Mouse (Mus musculus) embryonic facial prominence, embryonic 12.5 days (tissue): ENCODE measurements around the gene Axin1. TPM values are rescaled to one million over a fixed set of nuclear protein-coding genes. Genes with fewer than 3 reads are reported as not detected.
A peak's percentile ranks its signal among the peaks of the same experiment; 100 is the strongest.

Source experiments
- ATAC-seq: fragments of 200-750 bp; cut with Nextera tagmentation; 2 replicates; pipeline ENCODE4 v1.8.0; 2017; ENCODE audit not compliant: insufficient number of reproducible peaks, insufficient read depth, low FRiP score, low TSS enrichment
- H3K27ac ChIP-seq: fragments of 300-500 bp; sonication (generic); 2 replicates; pipeline ENCODE4 v1.5.1; 2016; ENCODE audit warnings: mild to moderate bottlenecking
- H3K27me3 ChIP-seq: fragments of 300-500 bp; sonication (generic); 2 replicates; pipeline ENCODE4 v1.6.1; 2016; ENCODE audit warnings: mild to moderate bottlenecking, moderate library complexity
- H3K36me3 ChIP-seq: fragments of 300-500 bp; sonication (generic); 2 replicates; pipeline ENCODE4 v1.6.1; 2016; ENCODE audit warnings: mild to moderate bottlenecking
- H3K4me1 ChIP-seq: fragments of 300-500 bp; sonication (generic); 2 replicates; pipeline ENCODE4 v1.6.1; 2016
- H3K4me2 ChIP-seq: fragments of 300-500 bp; sonication (generic); replicated peaks from 2 replicates; pipeline ENCODE4 v1.6.1; 2016; ENCODE audit warnings: mild to moderate bottlenecking, moderate library complexity
- H3K4me3 ChIP-seq: fragments of 300-500 bp; sonication (generic); 2 replicates; pipeline ENCODE4 v1.5.1; 2016; ENCODE audit warnings: mild to moderate bottlenecking
- H3K9ac ChIP-seq: fragments of 300-500 bp; sonication (generic); 2 replicates; pipeline ENCODE4 v1.6.1; 2016; ENCODE audit warnings: mild to moderate bottlenecking, moderate library complexity
- H3K9me3 ChIP-seq: fragments of 300-500 bp; sonication (generic); 2 replicates; pipeline ENCODE4 v1.6.1; 2016; ENCODE audit warnings: mild to moderate bottlenecking, moderate library complexity
- WGBS: fragments of 180-500 bp; shearing (Covaris S2); methylation state at CpG from one replicate; pipeline ENCODE4 v1.1.7; 2016; 5-methylcytosine and 5-hydroxymethylcytosine counted together
- polyA plus RNA-seq: library from polyadenylated mRNA; unstranded; fragments of >200 nt; fragmentation: Nextera tagmentation; extraction: Ambion mirVana; gene quantifications from 2 replicates; pipeline ENCODE4 v1.2.1, GENCODE M21; 2016

The Axin1 gene
- polyA plus RNA-seq, 1 experiment from 2014 or later: 15.3 TPM

DNA sequence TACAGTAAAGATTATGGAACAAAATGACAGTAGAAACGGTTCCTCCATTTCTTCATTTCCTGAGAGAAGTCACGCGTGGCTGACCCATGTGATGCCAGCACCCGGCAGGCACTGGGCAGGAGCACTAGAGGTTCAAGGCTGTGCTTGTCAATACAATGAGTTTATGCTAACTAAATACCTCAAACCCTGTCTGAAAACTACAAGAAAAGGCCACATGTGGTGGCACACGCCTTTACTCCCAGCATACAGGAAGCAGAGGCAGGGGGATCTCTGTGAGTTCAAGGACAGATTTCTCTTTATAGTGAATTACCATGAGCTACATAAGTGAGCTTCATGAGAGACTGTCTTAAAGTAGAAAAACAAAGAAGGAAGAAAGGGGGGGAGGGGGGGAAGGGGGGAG lies 92.7 kb downstream of the Axin1 start:
- no peaks in the 10 kb centered on the region for H3K27me3 ChIP-seq
- H3K4me1 ChIP-seq: no peaks in the 10 kb centered on the region
- H3K9ac ChIP-seq: no peak overlapping the region
- ATAC-seq: no peak
- H3K4me3 ChIP-seq: no peak overlapping the region
- no peak overlapping the region for H3K4me2 ChIP-seq
- no peak overlapping the region for H3K27ac ChIP-seq
- WGBS: 90% methylated on average over 5 of the region's 5 CpGs
- H3K36me3 ChIP-seq: no peaks in the 10 kb centered on the region
- no peaks in the 10 kb centered on the region for H3K9me3 ChIP-seq

- 72% methylated on average over 8 of the region's 8 CpGs for whole genome bisulfite sequencing
- Histone ChIP-seq H3K27me3 (no peaks in the 10 kb centered on the region), H3K36me3 (no peaks in the 10 kb centered on the region), H3K27ac (no peak overlapping the region), H3K4me2 (no peak overlapping the region), H3K9ac (no peak overlapping the region), H3K9me3 (no peaks in the 10 kb centered on the region), H3K4me1 (no peaks in the 10 kb centered on the region), H3K4me3 (no peak overlapping the region)
- no peak for ATAC-seq
Measured at GRCm38 (mm10) chr17:26232863-26233262, 94.4 kb downstream of the Axin1 start.

DNA sequence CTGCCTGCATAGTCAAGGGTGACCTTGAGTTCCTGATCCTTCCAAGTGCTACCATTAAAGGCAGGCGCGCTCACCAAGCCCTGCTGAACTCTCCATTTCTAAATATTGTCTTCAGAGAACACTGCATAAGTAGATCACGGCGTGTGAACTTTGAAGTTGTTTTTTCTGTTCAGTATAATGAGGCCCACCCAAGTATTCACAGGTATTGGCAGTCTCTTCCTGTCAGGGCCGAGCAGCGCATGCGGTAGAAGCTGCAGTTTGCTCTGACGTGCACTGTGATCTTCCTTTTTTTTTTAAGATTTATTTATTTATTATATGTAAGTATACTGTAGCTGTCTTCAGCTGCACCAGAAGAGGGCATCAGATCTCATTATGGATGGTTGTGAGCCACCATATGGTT lies 95.9 kb downstream of the Axin1 start:
- Histone ChIP-seq H3K27ac (no peak overlapping the region), H3K4me1 (no peaks in the 10 kb centered on the region), H3K4me3 (no peak overlapping the region), H3K9me3 (no peaks in the 10 kb centered on the region), H3K27me3 (no peaks in the 10 kb centered on the region), H3K9ac (no peak overlapping the region), H3K4me2 (no peak overlapping the region), H3K36me3 (no peaks in the 10 kb centered on the region)
- ATAC-seq: no peak
- 87% methylated on average over 8 of the region's 8 CpGs for WGBS

DNA sequence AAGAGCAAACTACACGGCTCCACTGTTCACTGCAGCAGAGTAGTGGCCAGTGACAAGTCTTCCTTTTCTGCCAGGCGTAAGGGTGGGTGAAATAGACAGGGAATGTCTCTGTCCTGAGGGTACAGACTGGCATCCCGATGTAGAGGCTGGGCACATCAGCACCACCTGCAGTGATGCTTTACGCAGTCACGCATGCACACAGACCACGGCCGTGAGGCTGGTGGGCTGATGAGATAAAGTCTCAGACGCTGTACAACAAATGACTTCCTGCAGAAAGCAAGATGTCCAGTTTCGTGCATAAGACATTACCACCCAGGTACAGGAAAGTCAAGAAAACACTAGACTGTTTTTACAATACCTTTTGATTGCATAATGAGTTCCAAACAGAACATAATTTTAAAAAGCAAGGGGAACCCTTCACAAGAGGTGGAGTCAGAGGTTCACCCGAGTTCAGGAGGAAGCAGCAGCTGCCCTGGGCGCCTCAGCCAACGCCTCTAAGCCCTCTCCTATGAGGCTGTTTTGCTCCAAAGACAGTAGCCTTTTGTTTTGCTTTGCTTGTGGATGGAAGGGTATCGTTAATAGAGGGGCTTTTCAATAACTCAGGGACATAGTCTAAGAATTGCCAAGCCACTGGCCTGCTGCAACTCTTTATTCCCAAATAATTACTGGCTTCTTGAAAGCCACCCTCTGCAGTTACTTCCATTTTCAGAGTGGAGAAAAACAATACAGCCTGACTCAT lies 96.8 kb downstream of the Axin1 start:
- H3K9ac ChIP-seq: no peak overlapping the region
- H3K4me3 ChIP-seq: no peak overlapping the region
- no peaks in the 10 kb centered on the region for H3K4me1 ChIP-seq
- H3K9me3 ChIP-seq: no peaks in the 10 kb centered on the region
- H3K27ac ChIP-seq: 0 out of 2 replicates have a peak overlapping the region, but pooled peaks have one; percentile 47
- WGBS: 34% methylated on average over 13 of the region's 13 CpGs
- H3K27me3 ChIP-seq: no peaks in the 10 kb centered on the region
- no peak for ATAC-seq
- no peaks in the 10 kb centered on the region for H3K36me3 ChIP-seq
- H3K4me2 ChIP-seq: no peak overlapping the region

GRCm38 (mm10) chr17:26237667-26238066 lies 99.2 kb downstream of the Axin1 start:
- H3K4me1 ChIP-seq: peaks cover under 1% of the 10 kb centered on the region; the same call in 1 of the 2 replicates
- 85% methylated on average over 10 of the region's 10 CpGs for WGBS
- ATAC-seq: no peak
- no peaks in the 10 kb centered on the region for H3K36me3 ChIP-seq
- H3K27me3 ChIP-seq: no peaks in the 10 kb centered on the region
- H3K9ac ChIP-seq: no peak overlapping the region
- H3K4me2 ChIP-seq: no peak overlapping the region
- H3K9me3 ChIP-seq: no peaks in the 10 kb centered on the region
- H3K4me3 ChIP-seq: no peak overlapping the region
- no peak overlapping the region for H3K27ac ChIP-seq

DNA sequence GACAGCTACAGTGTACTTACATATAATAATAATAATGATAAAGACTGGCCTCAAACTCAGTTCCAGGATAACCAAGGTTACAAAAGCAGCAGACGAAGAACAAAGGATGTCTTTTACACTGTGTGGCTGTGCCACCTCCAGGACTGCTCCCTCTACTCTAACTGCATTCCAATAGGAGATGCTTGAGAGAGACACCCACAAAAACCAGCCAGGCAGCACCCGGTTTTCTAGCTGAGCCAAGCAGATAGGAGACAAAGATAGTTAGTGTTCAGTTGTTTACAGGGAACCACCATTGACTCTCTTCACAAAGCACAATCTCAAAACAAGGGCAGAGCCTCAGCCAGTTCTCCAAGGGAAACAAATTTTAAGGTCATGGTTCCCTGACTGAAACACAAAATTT lies 101.1 kb downstream of the Axin1 start:
- Histone ChIP-seq H3K4me3 (no peak overlapping the region), H3K4me2 (no peak overlapping the region), H3K4me1 (peaks cover 10% of the 10 kb centered on the region; the same call in 1 of the 2 replicates), H3K27me3 (no peaks in the 10 kb centered on the region), H3K36me3 (no peaks in the 10 kb centered on the region), H3K9ac (no peak overlapping the region), H3K27ac (no peak overlapping the region), H3K9me3 (no peaks in the 10 kb centered on the region)
- ATAC-seq: no peak
- 73% methylated on average over 2 of the region's 2 CpGs for WGBS

GRCm38 (mm10) chr17:26240120-26240790 lies 101.8 kb downstream of the Axin1 start:
- Histone ChIP-seq H3K36me3 (no peaks in the 10 kb centered on the region), H3K9ac (no peak overlapping the region), H3K4me3 (no peak overlapping the region), H3K4me1 (peaks cover 10% of the 10 kb centered on the region; the same call in 1 of the 2 replicates), H3K4me2 (no peak overlapping the region), H3K27me3 (no peaks in the 10 kb centered on the region), H3K9me3 (no peaks in the 10 kb centered on the region), H3K27ac (no peak overlapping the region)
- WGBS: 79% methylated on average over 6 of the region's 6 CpGs
- ATAC-seq: no peak

- H3K4me2 ChIP-seq: no peak overlapping the region
- no peak overlapping the region for H3K4me3 ChIP-seq
- no peak overlapping the region for H3K27ac ChIP-seq
- H3K9ac ChIP-seq: no peak overlapping the region
- peaks cover 10% of the 10 kb centered on the region; the same call in 1 of the 2 replicates for H3K4me1 ChIP-seq
- no peaks in the 10 kb centered on the region for H3K27me3 ChIP-seq
- H3K9me3 ChIP-seq: no peaks in the 10 kb centered on the region
- H3K36me3 ChIP-seq: no peaks in the 10 kb centered on the region
- WGBS: 83% methylated on average over 6 of the region's 6 CpGs
- ATAC-seq: no peak
Measured at GRCm38 (mm10) chr17:26240990-26241389, 102.5 kb downstream of the Axin1 start.

GRCm38 (mm10) chr17:26243471-26244100 lies 105.1 kb downstream of the Axin1 start:
- ATAC-seq: peak; percentile 79
- peak overlapping the region; percentile 67 for H3K9ac ChIP-seq
- peak overlapping the region; percentile 66 for H3K27ac ChIP-seq
- H3K36me3 ChIP-seq: no peaks in the 10 kb centered on the region
- under 1% methylated on average over 32 of the region's 32 CpGs for WGBS
- peak overlapping the region; percentile 82 for H3K4me2 ChIP-seq
- H3K4me1 ChIP-seq: peaks cover 10% of the 10 kb centered on the region; the same call in 1 of the 2 replicates
- peak overlapping the region; percentile 60 for H3K4me3 ChIP-seq
- H3K27me3 ChIP-seq: no peaks in the 10 kb centered on the region
- no peaks in the 10 kb centered on the region for H3K9me3 ChIP-seq

- Histone ChIP-seq H3K27me3 (no peaks in the 10 kb centered on the region), H3K4me3 (peak within 1 kb of the TSS; percentile 60), H3K4me1 (peaks cover 10% of the 10 kb centered on the region; the same call in 1 of the 2 replicates), H3K4me2 (peak within 1 kb of the TSS; percentile 82), H3K9ac (peak within 1 kb of the TSS; percentile 67), H3K9me3 (no peaks in the 10 kb centered on the region), H3K36me3 (no peaks in the 10 kb centered on the region), H3K27ac (peak within 1 kb of the TSS; percentile 66)
- WGBS: 7% methylated on average over 33 of the region's 33 CpGs
- ATAC-seq: peak; percentile 88
Measured at GRCm38 (mm10) chr17:26244101-26244841, 105.8 kb downstream of the Axin1 start, which contains the start of gene Fam234a. Gene Fam234a (minus strand): TSS chr17:26244242.
